Mouse (Mus musculus): ENCODE data around the gene Tomm6. TPM values are rescaled to one million over a fixed set of nuclear protein-coding genes. Genes with fewer than 3 reads are reported as not detected.
"Not testable (repeated sequence)": the region's sequence is repeated elsewhere in the genome, so short reads cannot be mapped to it uniquely, and the experiment has no call there.

Tomm6 gene
- polyA plus RNA-seq, 1 experiment from 2014 or later = 310 TPM

GRCm38 (mm10) chr17:47671988-47672310 is 16.2 kb downstream of the Tomm6 start:
- H3K27ac ChIP-seq (replicated peaks) = 0 out of 2 replicates have a peak overlapping the region, but pooled peaks have one; percentile 42
- ATAC-seq (ENCODE audit: low read depth) = peak; percentile 64; the same call in 1 of the 2 replicates
- no peaks in the 10 kb centered on the region for H3K9me3 ChIP-seq
- 9% methylated on average over 14 of the region's 14 CpGs for WGBS
- H3K4me1 ChIP-seq (replicated peaks) = peaks cover 25% of the 10 kb centered on the region
- H3K4me3 ChIP-seq = peak overlapping the region; percentile 39
- peaks cover 21% of the 10 kb centered on the region for H3K36me3 ChIP-seq
- H3K4me2 ChIP-seq = peak overlapping the region; percentile 77
- H3K9ac ChIP-seq = peak overlapping the region; percentile 66
- H3K27me3 ChIP-seq = 0 out of 2 replicates have a peak, but pooled peaks cover 5% of the 10 kb centered on the region

DNA sequence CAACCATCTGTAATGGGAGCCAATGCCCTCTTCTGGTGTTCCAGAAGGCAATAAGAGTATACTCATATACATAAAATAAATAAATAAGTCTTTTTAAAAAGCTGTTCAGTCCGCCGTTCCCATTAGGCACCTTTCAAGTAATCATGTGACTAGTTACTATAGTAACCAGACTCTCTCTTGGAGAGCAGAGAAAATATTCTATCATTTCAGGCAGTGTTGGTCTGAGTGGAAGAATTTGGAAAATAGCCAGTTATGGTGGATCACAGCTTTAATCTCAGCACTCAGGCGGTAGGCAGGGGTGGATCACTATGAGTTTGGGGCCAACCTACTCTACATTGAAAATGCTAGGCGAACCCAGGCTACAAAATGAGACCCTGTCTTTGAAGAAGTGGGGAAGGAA is 19.0 kb downstream of the Tomm6 start:
- Histone ChIP-seq H3K4me3 (no peak overlapping the region), H3K9me3 (no peaks in the 10 kb centered on the region), H3K4me1 (replicated peaks) (peaks cover 21% of the 10 kb centered on the region), H3K36me3 (peaks cover 8% of the 10 kb centered on the region; the same call in 1 of the 2 replicates), H3K27me3 (0 out of 2 replicates have a peak, but pooled peaks cover 5% of the 10 kb centered on the region), H3K9ac (no peak overlapping the region), H3K27ac (replicated peaks) (no peak overlapping the region), H3K4me2 (no peak overlapping the region)
- 54% methylated on average over 4 of the region's 4 CpGs for WGBS
- no peak for ATAC-seq (ENCODE audit: low read depth)

DNA sequence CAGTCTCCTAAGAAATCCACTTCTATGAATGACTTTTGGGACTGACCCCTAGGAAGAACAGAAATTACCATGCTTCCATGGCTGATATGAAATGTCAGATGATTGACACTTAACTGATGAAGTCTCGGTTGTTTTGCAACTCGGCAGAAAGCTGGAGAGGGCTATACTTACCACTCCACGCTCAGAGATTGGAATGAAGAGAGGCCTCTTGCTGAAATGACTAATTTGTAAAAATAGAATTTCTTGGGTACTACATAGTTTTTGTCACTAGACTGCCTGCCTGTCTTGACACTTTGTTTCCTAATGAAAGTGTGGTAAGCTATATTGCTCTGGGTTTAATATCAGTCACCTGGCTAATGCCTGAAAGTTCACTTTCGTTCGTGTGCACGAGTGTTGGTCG is 23.7 kb downstream of the Tomm6 start:
- ATAC-seq (ENCODE audit: low read depth) = no peak
- 85% methylated on average over 7 of the region's 7 CpGs for WGBS
- H3K4me1 ChIP-seq (replicated peaks) = peaks cover 19% of the 10 kb centered on the region
- H3K27me3 ChIP-seq = no peaks in the 10 kb centered on the region
- no peaks in the 10 kb centered on the region for H3K9me3 ChIP-seq
- no peak overlapping the region for H3K4me3 ChIP-seq
- H3K36me3 ChIP-seq = 0 out of 2 replicates have a peak, but pooled peaks cover 11% of the 10 kb centered on the region
- no peak overlapping the region for H3K27ac ChIP-seq (replicated peaks)
- H3K9ac ChIP-seq = no peak overlapping the region
- no peak overlapping the region for H3K4me2 ChIP-seq

- H3K36me3 ChIP-seq = 0 out of 2 replicates have a peak, but pooled peaks cover 11% of the 10 kb centered on the region
- WGBS = 25% methylated on average over 9 of the region's 9 CpGs
- no peaks in the 10 kb centered on the region for H3K9me3 ChIP-seq
- peak overlapping the region; percentile 46; the same call in 1 of the 2 replicates for H3K27ac ChIP-seq (replicated peaks)
- peak; percentile 85 for ATAC-seq (ENCODE audit: low read depth)
- H3K4me1 ChIP-seq (replicated peaks) = peaks cover 13% of the 10 kb centered on the region
- no peak overlapping the region for H3K4me3 ChIP-seq
- H3K4me2 ChIP-seq = no peak overlapping the region
- no peaks in the 10 kb centered on the region for H3K27me3 ChIP-seq
- no peak overlapping the region for H3K9ac ChIP-seq
Observed at GRCm38 (mm10) chr17:47663009-47663713, 25.0 kb downstream of the Tomm6 start.

DNA sequence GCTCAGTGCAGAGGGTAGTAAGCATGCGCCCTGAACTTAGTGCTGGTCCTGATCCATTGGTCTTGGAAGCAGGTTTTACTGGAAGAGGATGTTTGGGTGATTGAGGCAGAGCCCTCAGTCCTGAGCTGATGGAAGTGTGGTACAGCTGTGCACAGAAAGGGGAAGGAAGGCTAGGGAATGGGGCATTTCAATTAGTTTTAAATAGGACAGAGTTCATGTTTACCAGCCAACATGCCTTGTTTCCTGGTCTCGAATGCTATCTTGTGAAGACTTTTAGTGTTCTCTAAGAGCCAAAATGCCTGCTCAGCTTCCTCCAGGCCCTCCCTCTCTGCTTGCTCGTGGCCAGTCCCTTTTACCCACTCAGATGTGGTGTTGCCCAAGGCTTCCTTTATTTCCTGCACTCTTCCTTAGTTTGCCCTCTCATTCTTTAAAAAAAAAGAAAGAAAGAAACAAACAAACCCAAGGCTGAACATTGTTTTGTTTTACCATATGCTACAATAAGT is 29.4 kb downstream of the Tomm6 start:
- H3K4me2 ChIP-seq = no peak overlapping the region
- no peaks in the 10 kb centered on the region for H3K9me3 ChIP-seq
- ATAC-seq (ENCODE audit: low read depth) = no peak
- H3K27ac ChIP-seq (replicated peaks) = no peak overlapping the region
- H3K27me3 ChIP-seq = no peaks in the 10 kb centered on the region
- 0 out of 2 replicates have a peak, but pooled peaks cover 8% of the 10 kb centered on the region for H3K36me3 ChIP-seq
- peaks cover 13% of the 10 kb centered on the region for H3K4me1 ChIP-seq (replicated peaks)
- 89% methylated on average over 3 of the region's 3 CpGs for WGBS
- no peak overlapping the region for H3K4me3 ChIP-seq
- H3K9ac ChIP-seq = no peak overlapping the region

DNA sequence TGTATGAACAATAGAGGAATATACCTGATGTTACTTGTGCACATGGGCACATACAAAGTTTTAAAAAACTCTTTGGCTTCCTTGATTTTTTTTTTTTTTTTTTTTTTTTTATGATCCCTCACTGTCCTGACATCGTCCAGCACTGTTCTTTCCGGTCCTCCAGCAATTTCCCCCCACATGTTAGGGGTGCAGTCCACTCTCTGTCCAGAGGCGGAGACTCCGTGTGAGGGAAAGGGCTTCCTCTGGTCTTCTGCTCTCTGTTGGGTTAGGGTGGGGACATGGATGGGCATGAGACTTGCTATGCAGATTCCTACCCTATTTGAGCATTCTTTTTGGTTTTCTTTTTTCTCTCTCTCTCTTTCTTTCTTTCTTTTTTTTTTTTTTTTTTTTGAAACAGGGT is 30.3 kb downstream of the Tomm6 start:
- Histone ChIP-seq H3K27me3 (no peaks in the 10 kb centered on the region), H3K4me3 (no peak overlapping the region), H3K4me2 (no peak overlapping the region), H3K9me3 (no peaks in the 10 kb centered on the region), H3K9ac (no peak overlapping the region), H3K27ac (replicated peaks) (no peak overlapping the region), H3K4me1 (replicated peaks) (peaks cover 7% of the 10 kb centered on the region), H3K36me3 (0 out of 2 replicates have a peak, but pooled peaks cover 12% of the 10 kb centered on the region)
- no peak for ATAC-seq (ENCODE audit: low read depth)
- 85% methylated on average over 4 of the region's 4 CpGs for WGBS

DNA sequence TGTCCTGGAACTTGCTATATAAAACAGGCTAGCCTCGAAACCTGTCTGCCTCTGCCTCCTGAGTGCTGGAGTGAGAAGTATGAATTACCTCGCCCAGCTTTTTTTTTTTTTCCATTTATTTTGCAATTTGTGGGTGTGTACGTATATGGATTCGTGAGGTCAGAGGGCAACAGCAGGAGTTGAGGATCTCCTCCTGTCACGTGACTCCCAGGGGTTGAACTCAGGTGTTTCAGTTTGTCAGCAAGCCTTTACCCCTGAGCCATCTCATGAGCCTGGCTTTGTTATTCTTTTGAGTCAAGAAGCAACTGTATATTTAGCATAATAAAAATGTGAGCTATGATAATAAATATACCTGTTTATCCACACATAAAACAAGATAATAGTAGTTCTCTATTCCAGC is 32.5 kb downstream of the Tomm6 start:
- 0 out of 2 replicates have a peak, but pooled peaks cover 12% of the 10 kb centered on the region for H3K36me3 ChIP-seq
- H3K9me3 ChIP-seq = no peaks in the 10 kb centered on the region
- no peak for ATAC-seq (ENCODE audit: low read depth)
- no peaks in the 10 kb centered on the region for H3K27me3 ChIP-seq
- no peak overlapping the region for H3K27ac ChIP-seq (replicated peaks)
- no peak overlapping the region for H3K4me2 ChIP-seq
- no peak overlapping the region for H3K4me3 ChIP-seq
- H3K9ac ChIP-seq = no peak overlapping the region
- WGBS = 88% methylated on average over 5 of the region's 5 CpGs
- H3K4me1 ChIP-seq (replicated peaks) = no peaks in the 10 kb centered on the region

DNA sequence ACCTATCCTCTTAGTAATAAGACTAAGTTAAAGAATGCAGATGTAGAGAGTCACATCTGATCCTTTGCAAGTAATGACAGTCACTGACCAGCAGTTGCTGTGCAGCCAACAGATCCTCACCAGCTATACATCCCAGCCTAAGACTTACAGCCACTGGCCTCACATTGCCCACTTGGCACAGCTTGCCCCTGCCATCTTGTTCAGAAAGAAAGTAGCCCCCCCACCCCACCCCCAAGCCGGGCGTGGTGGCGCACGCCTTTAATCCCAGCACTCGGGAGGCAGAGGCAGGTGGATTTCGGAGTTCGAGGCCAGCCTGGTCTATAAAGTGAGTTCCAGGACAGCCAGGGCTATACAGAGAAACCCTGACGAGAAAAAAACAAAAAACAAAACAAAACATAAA is 33.8 kb downstream of the Tomm6 start:
- ATAC-seq (ENCODE audit: low read depth) = not testable (repeated sequence)
- 95% methylated on average over 8 of the region's 8 CpGs for WGBS

DNA sequence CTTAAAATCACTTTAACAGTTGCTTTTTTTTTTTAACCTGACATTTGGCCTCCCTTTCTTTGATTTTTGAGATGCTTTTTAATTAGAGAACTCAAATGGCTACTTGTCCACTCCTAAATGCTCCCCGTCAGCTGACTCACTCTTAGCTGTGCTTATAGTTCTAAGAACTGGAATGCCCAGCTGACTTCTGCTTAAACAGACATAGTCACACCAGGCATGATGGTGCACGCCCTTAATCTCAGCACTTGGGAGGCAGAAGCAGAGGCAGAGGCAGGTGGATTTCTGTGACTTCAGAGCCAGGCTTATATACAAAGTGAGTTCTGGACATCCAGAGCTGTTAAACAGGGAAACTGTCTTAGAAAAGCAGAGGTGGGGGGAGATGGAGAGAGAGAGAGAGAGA is 36.2 kb downstream of the Tomm6 start:
- Histone ChIP-seq H3K27me3 (no peaks in the 10 kb centered on the region), H3K4me2 (no peak overlapping the region), H3K27ac (replicated peaks) (no peak overlapping the region), H3K9ac (no peak overlapping the region), H3K4me3 (no peak overlapping the region), H3K36me3 (peaks cover 10% of the 10 kb centered on the region; the same call in 1 of the 2 replicates), H3K9me3 (no peaks in the 10 kb centered on the region), H3K4me1 (replicated peaks) (peaks cover 7% of the 10 kb centered on the region; the same call in 1 of the 2 replicates)
- 74% methylated on average over 2 of the region's 2 CpGs for WGBS
- ATAC-seq (ENCODE audit: low read depth) = no peak

More for the DNA sequence above, 33.8 kb downstream of the Tomm6 start:
- H3K4me2 ChIP-seq; H3K4me3 ChIP-seq; H3K4me1 ChIP-seq (replicated peaks); H3K9me3 ChIP-seq; H3K27me3 ChIP-seq; H3K27ac ChIP-seq (replicated peaks); H3K9ac ChIP-seq: not testable (repeated sequence)
- peaks cover 10% of the 10 kb centered on the region; the same call in 1 of the 2 replicates for H3K36me3 ChIP-seq

DNA sequence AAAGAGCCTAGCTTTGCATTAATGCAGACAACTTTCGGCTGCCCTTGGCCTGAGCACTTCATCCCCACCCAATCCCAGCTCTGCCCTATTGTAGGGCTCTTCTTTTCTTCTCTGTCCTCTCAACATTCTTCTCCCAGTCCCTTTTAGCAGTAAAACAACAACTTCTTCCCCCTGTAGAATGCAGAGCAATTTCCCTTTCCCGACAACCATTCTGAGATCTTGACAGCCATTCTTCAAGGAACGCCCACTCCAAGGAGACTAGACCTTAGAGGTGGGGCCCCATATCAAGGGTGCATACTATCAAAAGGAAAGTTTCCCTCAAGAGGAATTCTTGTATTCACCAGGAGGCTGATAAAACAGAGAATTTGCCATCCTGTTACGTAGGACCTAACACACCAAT is 39.2 kb downstream of the Tomm6 start:
- H3K36me3 ChIP-seq = peaks cover 10% of the 10 kb centered on the region; the same call in 1 of the 2 replicates
- no peaks in the 10 kb centered on the region for H3K9me3 ChIP-seq
- ATAC-seq (ENCODE audit: low read depth) = no peak
- no peak overlapping the region for H3K9ac ChIP-seq
- peaks cover 7% of the 10 kb centered on the region; the same call in 1 of the 2 replicates for H3K4me1 ChIP-seq (replicated peaks)
- no peaks in the 10 kb centered on the region for H3K27me3 ChIP-seq
- H3K27ac ChIP-seq (replicated peaks) = 0 out of 2 replicates have a peak overlapping the region, but pooled peaks have one; percentile 13
- H3K4me3 ChIP-seq = no peak overlapping the region
- no peak overlapping the region for H3K4me2 ChIP-seq
- WGBS = 27% methylated on average over 4 of the region's 4 CpGs

DNA sequence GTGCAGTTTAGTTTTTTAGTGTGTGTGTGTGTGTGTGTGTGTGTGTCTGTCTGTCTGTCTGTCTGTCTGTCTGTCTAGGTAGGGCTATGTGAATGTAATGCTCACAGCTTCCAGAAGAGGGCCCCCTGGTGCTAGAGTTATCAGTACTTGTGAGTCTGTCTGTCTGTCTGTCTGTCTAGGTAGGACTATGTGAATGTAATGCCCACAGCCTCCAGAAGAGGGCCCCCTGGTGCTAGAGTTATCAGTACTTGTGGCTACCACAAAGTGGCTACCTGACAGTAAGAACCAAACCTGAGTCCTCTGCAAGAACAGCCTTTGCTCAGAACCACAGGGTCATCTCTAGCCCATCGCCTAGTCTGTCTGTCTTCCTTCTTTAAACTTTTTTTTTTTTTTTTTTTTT is 41.5 kb downstream of the Tomm6 start:
- no peaks in the 10 kb centered on the region for H3K27me3 ChIP-seq
- peaks cover 7% of the 10 kb centered on the region; the same call in 1 of the 2 replicates for H3K4me1 ChIP-seq (replicated peaks)
- 84% methylated on average over 1 of the region's 1 CpGs for WGBS
- no peak for ATAC-seq (ENCODE audit: low read depth)
- no peak overlapping the region for H3K4me3 ChIP-seq
- no peak overlapping the region for H3K27ac ChIP-seq (replicated peaks)
- no peak overlapping the region for H3K9ac ChIP-seq
- H3K36me3 ChIP-seq = peaks cover 6% of the 10 kb centered on the region; the same call in 1 of the 2 replicates
- no peak overlapping the region for H3K4me2 ChIP-seq
- H3K9me3 ChIP-seq = no peaks in the 10 kb centered on the region

DNA sequence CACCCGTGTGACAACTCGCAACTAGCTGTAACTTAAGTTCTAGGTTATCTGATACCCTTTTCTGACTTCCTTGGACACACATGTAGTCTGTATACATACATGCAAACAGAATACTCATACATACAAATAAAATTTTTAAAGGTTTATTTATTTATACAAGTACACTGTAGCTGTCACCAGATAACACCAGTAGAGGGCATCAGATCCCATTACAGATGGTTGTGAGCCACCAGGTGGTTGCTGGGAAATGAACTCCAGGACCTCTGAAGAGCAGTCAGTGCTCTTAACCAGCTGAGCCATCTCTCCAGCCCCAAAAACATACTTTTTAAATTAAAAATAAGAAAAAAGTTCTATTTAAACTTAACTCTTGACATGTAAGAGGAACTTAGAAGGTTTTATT is 45.2 kb downstream of the Tomm6 start:
- Histone ChIP-seq H3K4me2 (no peak overlapping the region), H3K9ac (no peak overlapping the region), H3K4me3 (no peak overlapping the region), H3K27ac (replicated peaks) (no peak overlapping the region), H3K27me3 (no peaks in the 10 kb centered on the region), H3K4me1 (replicated peaks) (peaks cover 8% of the 10 kb centered on the region), H3K9me3 (no peaks in the 10 kb centered on the region), H3K36me3 (no peaks in the 10 kb centered on the region)
- WGBS = 87% methylated on average over 2 of the region's 2 CpGs
- no peak for ATAC-seq (ENCODE audit: low read depth)
